Mouse (Mus musculus): ENCODE data around the gene Mapkap1.

DNA sequence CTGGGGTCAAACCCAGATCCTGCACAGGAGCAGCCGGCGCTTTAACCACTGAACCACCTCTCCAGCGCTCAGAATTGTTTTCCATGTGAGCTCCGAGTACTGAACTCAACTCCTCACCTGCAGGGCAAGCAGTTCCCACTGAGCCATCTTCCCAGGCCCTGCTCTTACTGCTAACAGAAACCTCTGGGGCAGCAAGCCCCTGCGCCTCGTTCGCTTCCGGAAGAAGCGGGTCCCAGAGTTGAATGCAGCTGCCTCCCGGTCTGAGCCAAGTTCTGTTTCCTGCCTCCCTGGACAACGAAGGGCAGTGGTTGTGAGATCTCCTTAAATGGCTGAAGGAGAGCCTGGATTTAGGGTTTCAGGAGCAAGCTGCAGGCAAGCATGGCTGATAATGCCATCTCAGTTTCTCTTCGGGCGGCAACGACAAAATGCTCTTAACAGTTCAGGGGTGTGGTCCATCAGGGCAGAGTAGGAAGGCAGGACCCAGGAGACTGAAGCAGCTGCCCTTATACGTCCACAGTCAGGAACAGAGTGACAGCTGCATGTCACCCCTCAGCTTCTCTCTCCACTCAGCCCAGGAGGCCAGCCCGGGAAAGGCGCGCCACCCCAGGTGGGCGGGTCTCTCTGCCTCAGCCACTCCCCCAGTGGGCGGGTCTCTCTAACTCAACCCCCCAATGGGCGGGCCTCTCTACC, 239.4 kb downstream of the Mapkap1 start:
- TF ChIP-seq EP300 (IDR thresholded peaks at IDR 0.05) (no peak), CTCF (IDR thresholded peaks at IDR 0.05) (no peak)

All from lung, postnatal 0 days (tissue).